Mouse (Mus musculus): ENCODE data around the gene Cuta.

DNA sequence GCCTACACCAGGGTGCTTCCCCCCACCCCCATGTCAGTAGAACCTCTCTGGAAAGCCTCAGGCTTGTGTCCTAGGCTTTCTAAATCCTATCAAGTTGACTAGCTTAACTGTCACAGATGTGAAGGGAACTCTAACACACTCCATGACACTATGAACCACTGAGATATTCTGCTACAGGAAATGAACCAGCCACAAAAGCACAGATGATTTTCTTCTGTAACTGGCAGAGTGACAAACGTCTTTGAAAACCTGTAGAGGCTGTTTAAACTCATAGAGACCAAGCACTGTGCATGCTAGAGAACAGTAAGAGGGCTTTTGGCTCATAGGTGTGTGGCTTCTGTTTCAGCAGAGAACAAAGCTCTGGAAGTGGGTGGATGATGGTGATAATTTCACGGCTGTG, 41.7 kb upstream of the Cuta start:
- TF ChIP-seq POLR2A (IDR thresholded peaks at IDR 0.05; ENCODE audit: control insufficient read depth, extremely low read depth, insufficient read depth, low read length, poor library complexity) (no peak), CTCF (IDR thresholded peaks at IDR 0.05; ENCODE audit: borderline replicate concordance, control insufficient read depth, extremely low read depth, insufficient read depth, low read length, poor library complexity) (no peak)

Data from thymus, adult 2 months (tissue).